Mouse (Mus musculus) c-Kit-positive CD71-positive TER-119-positive erythroid progenitor cells, embryonic 14.5 days (primary cell): ENCODE measurements around the gene Olfr1163.
"Not testable (repeated sequence)": the region's sequence is repeated elsewhere in the genome, so short reads cannot be mapped to it uniquely, and the experiment has no call there.

ENCODE experiments used
- DNase-seq: peaks from one replicate; pipeline ENCODE4 v3.0.0-alpha.2; 2013; ENCODE audit warnings: low spot score

The Olfr1163 gene

GRCm38 (mm10) chr2:88071730-88072129 lies at the start of gene Olfr1163:
Gene Olfr1163, minus strand, starts transcription at chr2:88071830.
- DNase-seq: no peak

- no peak for DNase-seq
Observed at GRCm38 (mm10) chr2:88093866-88094265, 22.2 kb upstream of the Olfr1163 start, which contains the start of gene Olfr1164. Gene Olfr1164, minus strand, starts transcription at chr2:88093966.

DNA sequence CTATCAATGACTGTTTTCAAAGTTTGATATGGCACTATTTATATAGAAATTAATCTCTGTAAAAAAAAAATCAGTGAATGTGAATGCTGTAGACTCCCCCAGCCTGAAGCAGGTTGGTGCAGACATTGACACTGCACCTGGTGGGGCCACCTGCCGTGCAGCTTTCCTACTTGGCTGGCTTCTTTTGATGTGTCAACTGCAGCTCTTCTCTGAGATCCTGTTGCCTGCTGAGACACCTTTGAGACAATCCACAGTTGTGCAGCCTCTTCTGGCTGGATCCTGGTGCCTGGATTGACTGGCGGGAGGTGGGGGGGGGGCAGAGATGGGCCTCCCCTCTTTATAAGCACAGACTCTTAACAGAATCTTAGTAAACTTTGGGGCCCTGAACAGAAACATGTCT lies 8.0 kb downstream of the Olfr1163 start:
- no peak for DNase-seq

- no peak for DNase-seq
Observed at GRCm38 (mm10) chr2:88051029-88051428, 20.6 kb downstream of the Olfr1163 start, which contains the start of gene Olfr1162. Gene Olfr1162, minus strand, starts transcription at chr2:88051129.

- DNase-seq: no peak
Observed at GRCm38 (mm10) chr2:88037599-88037998, 34.0 kb downstream of the Olfr1163 start, which contains the start of gene Olfr73. Gene Olfr73, minus strand, starts transcription at chr2:88037699.

GRCm38 (mm10) chr2:88022474-88022873 lies 49.2 kb downstream of the Olfr1163 start, which contains the start of gene Olfr1161:
Gene Olfr1161, plus strand, starts transcription at chr2:88022774.
- not testable (repeated sequence) for DNase-seq
